Mouse (Mus musculus): ENCODE measurements at regions not wholly inside any gene's neighbourhood (a gene's known extent, or its start where the extent isn't known, plus 50 kb on each side); places are given as distances from the start of the nearest gene placed in this dataset.

DNA sequence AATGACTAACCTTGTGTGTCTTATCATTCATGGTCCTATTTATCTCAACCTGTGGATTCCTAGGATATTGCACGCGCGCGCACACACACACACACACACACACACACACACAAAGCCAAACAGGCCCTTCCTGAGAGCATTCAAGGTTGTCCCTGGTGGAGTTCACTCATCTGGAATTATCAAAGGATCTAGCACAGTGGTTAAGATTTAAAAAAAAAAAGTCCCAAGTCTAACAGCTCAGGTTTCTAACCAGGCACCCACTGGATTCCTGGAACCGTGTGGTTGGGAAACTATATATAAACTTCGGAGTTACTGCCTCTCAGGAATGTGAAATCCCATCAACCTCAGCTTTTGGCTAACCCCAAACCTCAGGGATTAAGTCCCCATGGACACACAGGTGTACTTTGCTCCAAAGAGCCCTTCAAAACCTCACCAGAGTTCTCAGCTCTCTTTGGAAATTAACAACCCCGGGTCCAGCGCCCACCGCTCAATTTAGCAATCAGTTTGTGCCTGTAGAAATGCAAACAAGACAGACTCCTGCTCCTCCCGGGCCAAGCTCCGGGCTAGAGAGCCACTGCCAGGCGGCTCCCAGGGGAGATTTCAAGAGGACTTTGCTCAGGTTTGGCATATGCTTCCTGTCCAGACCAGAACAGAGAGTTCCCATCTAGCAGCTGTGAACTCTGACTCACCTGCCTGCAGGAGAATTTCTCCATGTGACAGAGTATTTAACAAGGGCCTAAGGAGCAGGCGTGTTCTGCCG is 320.1 kb upstream of the Jarid2 start:
- TF ChIP-seq GATA1 (IDR thresholded peaks at IDR 0.05; ENCODE audit: low read length) (no peak), TAL1 (IDR thresholded peaks at IDR 0.05; ENCODE audit: low read length) (no peak)

All from erythroblast, embryonic 14.5 days (primary cell).